Mouse (Mus musculus) MEL (cell line): ENCODE measurements around the gene Gamt. TPM values are rescaled to one million over a fixed set of nuclear protein-coding genes. Genes with fewer than 3 reads are reported as not detected.

Experiments
- DNase-seq: peaks from one replicate; pipeline ENCODE4 v3.0.0; 2011; ENCODE audit warnings: low read depth, low spot score
- H3K27ac ChIP-seq: 2 replicates; pipeline ENCODE4 v1.5.1; 2012; ENCODE audit warnings: low read depth, mild to moderate bottlenecking, control low read depth, low read length, moderate library complexity; ENCODE audit not compliant: control insufficient read depth
- H3K27me3 ChIP-seq, 2 experiments: fragments of 150-350 bp in 1 of 2; sonication (generic) in 1 of 2; 2 replicates each; pipeline ENCODE4 v1.6.1; 2012; ENCODE audit warnings: low read length in 2 of 2, mild to moderate bottlenecking in 2 of 2, improper control_type of control experiment in 1 of 2, moderate library complexity in 1 of 2; ENCODE audit not compliant: insufficient read depth in 2 of 2, control insufficient read depth in 1 of 2
- H3K36me3 ChIP-seq, 2 experiments: 2 replicates each; pipeline ENCODE4 v1.6.1; 2012 to 2014; ENCODE audit warnings: low read length in 2 of 2, improper control_type of control experiment in 1 of 2, inconsistent platforms in 1 of 2, mild to moderate bottlenecking in 1 of 2; ENCODE audit not compliant: insufficient read depth in 2 of 2, control insufficient read depth in 1 of 2
- H3K4me1 ChIP-seq, 2 experiments: fragments of 150-350 bp in 1 of 2; sonication (generic) in 1 of 2; 2 replicates each; pipeline ENCODE4 v1.6.1; 2012; ENCODE audit warnings: low read length in 2 of 2, improper control_type of control experiment in 1 of 2, mild to moderate bottlenecking in 1 of 2; ENCODE audit not compliant: insufficient read depth in 2 of 2, control insufficient read depth in 1 of 2
- H3K4me3 ChIP-seq, 2 experiments: fragments of 150-350 bp in 1 of 2; sonication (generic) in 1 of 2; 2 replicates each; pipeline ENCODE4 v1.5.1; 2012; ENCODE audit warnings: low read depth in 2 of 2, low read length in 2 of 2, mild to moderate bottlenecking in 2 of 2, moderate library complexity in 2 of 2, control low read depth in 1 of 2, improper control_type of control experiment in 1 of 2; ENCODE audit not compliant: control insufficient read depth in 1 of 2, insufficient read depth in 1 of 2
- H3K79me2 ChIP-seq: 2 replicates; pipeline ENCODE4 v1.6.1; 2012; ENCODE audit warnings: mild to moderate bottlenecking, low read length, moderate library complexity; ENCODE audit not compliant: control insufficient read depth, poor library complexity, insufficient read depth
- H3K9ac ChIP-seq: 2 replicates; pipeline ENCODE4 v1.6.1; 2012; ENCODE audit warnings: low read depth, mild to moderate bottlenecking, control low read depth, low read length, moderate library complexity; ENCODE audit not compliant: control insufficient read depth, poor library complexity, severe bottlenecking
- H3K9me3 ChIP-seq: fragments of 150-350 bp; sonication (generic); replicated peaks from 2 replicates; pipeline ENCODE4 v1.6.1; 2012; ENCODE audit warnings: mild to moderate bottlenecking, low read length, improper control_type of control experiment, moderate library complexity; ENCODE audit not compliant: insufficient read depth
- CHD1 ChIP-seq: IDR thresholded peaks from 2 replicates; pipeline ENCODE4 v1.6.1; 2012; ENCODE audit warnings: low read depth, mild to moderate bottlenecking, inconsistent platforms, low read length, improper control_type of control experiment
- CHD2 ChIP-seq: IDR thresholded peaks from 2 replicates; pipeline ENCODE4 v1.6.1; 2011; ENCODE audit warnings: low read length, improper control_type of control experiment
- CTCF ChIP-seq, 3 experiments: IDR thresholded peaks in 2 of 3; conservative IDR thresholded peaks in 1 of 3; 2 replicates each; pipeline ENCODE4 v1.5.1; 2011 to 2012; ENCODE audit warnings: low read length in 3 of 3, low read depth in 2 of 3, mild to moderate bottlenecking in 2 of 3, improper control_type of control experiment in 1 of 3, inconsistent platforms in 1 of 3, mixed read lengths in 1 of 3, moderate library complexity in 1 of 3; ENCODE audit not compliant: control insufficient read depth in 1 of 3, insufficient read depth in 1 of 3, poor library complexity in 1 of 3, severe bottlenecking in 1 of 3
- E2F4 ChIP-seq: IDR thresholded peaks from 2 replicates; pipeline ENCODE4 v1.6.1; 2011; ENCODE audit warnings: low read depth, low read length, improper control_type of control experiment, borderline replicate concordance
- ELF1 ChIP-seq: IDR thresholded peaks from 2 replicates; pipeline ENCODE4 v1.6.1; 2014; ENCODE audit warnings: low read depth, mild to moderate bottlenecking, inconsistent platforms, low read length, improper control_type of control experiment, moderate library complexity
- ETS1 ChIP-seq: IDR thresholded peaks from 2 replicates; pipeline ENCODE4 v1.6.1; 2012; ENCODE audit warnings: low read depth, mild to moderate bottlenecking, inconsistent platforms, low read length, improper control_type of control experiment, moderate library complexity
- GABPA ChIP-seq: IDR thresholded peaks from 2 replicates; pipeline ENCODE4 v1.6.1; 2012; ENCODE audit warnings: low read depth, mild to moderate bottlenecking, inconsistent platforms, low read length, improper control_type of control experiment, moderate library complexity
- GATA1 ChIP-seq: IDR thresholded peaks from 2 replicates; pipeline ENCODE4 v1.6.1; 2011; ENCODE audit warnings: low read depth, low read length, improper control_type of control experiment
- HCFC1 ChIP-seq: IDR thresholded peaks from 2 replicates; pipeline ENCODE4 v1.6.1; 2012; ENCODE audit warnings: low read depth, mild to moderate bottlenecking, inconsistent platforms, low read length, improper control_type of control experiment, moderate library complexity
- JUND ChIP-seq: IDR thresholded peaks from 2 replicates; pipeline ENCODE4 v1.6.1; 2011; ENCODE audit warnings: low read depth, mild to moderate bottlenecking, improper control_type of control experiment, low read length
- KAT2A ChIP-seq: conservative IDR thresholded peaks from 2 replicates; pipeline ENCODE4 v1.6.1; 2012; ENCODE audit warnings: low read depth, low read length, improper control_type of control experiment, inconsistent platforms
- MAFK ChIP-seq: IDR thresholded peaks from 2 replicates; pipeline ENCODE4 v1.6.1; 2011; ENCODE audit warnings: low read depth, mild to moderate bottlenecking, low read length, improper control_type of control experiment, borderline replicate concordance
- MAX ChIP-seq: IDR thresholded peaks from 2 replicates; pipeline ENCODE4 v1.6.1; 2011; ENCODE audit warnings: low read length, improper control_type of control experiment
- MAZ ChIP-seq: IDR thresholded peaks from 2 replicates; pipeline ENCODE4 v1.6.1; 2012; ENCODE audit warnings: low read depth, mild to moderate bottlenecking, inconsistent platforms, low read length, improper control_type of control experiment
- MEF2A ChIP-seq: IDR thresholded peaks from 2 replicates; pipeline ENCODE4 v1.6.1; 2014; ENCODE audit warnings: low read depth, mild to moderate bottlenecking, inconsistent platforms, low read length, improper control_type of control experiment; ENCODE audit not compliant: poor library complexity, insufficient replicate concordance, severe bottlenecking; ENCODE audit errors: extremely low read depth
- MXI1 ChIP-seq: IDR thresholded peaks from 2 replicates; pipeline ENCODE4 v1.6.1; 2011; ENCODE audit warnings: mild to moderate bottlenecking, low read depth, low read length, improper control_type of control experiment
- MYB ChIP-seq: IDR thresholded peaks from 2 replicates; pipeline ENCODE4 v1.6.1; 2011; ENCODE audit warnings: mild to moderate bottlenecking, low read depth, low read length, improper control_type of control experiment
- MYC ChIP-seq: IDR thresholded peaks from 2 replicates; pipeline ENCODE4 v1.6.1; 2011; ENCODE audit warnings: low read depth, mild to moderate bottlenecking, low read length, improper control_type of control experiment, moderate library complexity
- NELFE ChIP-seq: IDR thresholded peaks from 2 replicates; pipeline ENCODE4 v1.6.1; 2011; ENCODE audit warnings: low read depth, low read length, improper control_type of control experiment
- NRF1 ChIP-seq: IDR thresholded peaks from 2 replicates; pipeline ENCODE4 v1.6.1; 2014; ENCODE audit warnings: low read depth, mild to moderate bottlenecking, inconsistent platforms, low read length, improper control_type of control experiment, moderate library complexity; ENCODE audit not compliant: poor library complexity, insufficient read depth, severe bottlenecking
- POLR2A ChIP-seq, 2 experiments: IDR thresholded peaks; 2 replicates each; pipeline ENCODE4 v1.6.1; 2011 to 2012; ENCODE audit warnings: low read length in 2 of 2, mild to moderate bottlenecking in 2 of 2, control low read depth in 1 of 2, improper control_type of control experiment in 1 of 2, low read depth in 1 of 2, moderate library complexity in 1 of 2; ENCODE audit not compliant: control insufficient read depth in 1 of 2, insufficient read depth in 1 of 2, poor library complexity in 1 of 2
- POLR2AphosphoS2 ChIP-seq: IDR thresholded peaks from 2 replicates; pipeline ENCODE4 v1.6.1; 2011; ENCODE audit warnings: low read length, improper control_type of control experiment
- POLR2AphosphoS5 ChIP-seq: IDR thresholded peaks from 2 replicates; pipeline ENCODE4 v1.6.1; 2012; ENCODE audit warnings: low read depth, borderline replicate concordance, mild to moderate bottlenecking, inconsistent platforms, low read length, moderate library complexity, mixed read lengths
- RAD21 ChIP-seq: IDR thresholded peaks from 2 replicates; pipeline ENCODE4 v1.6.1; 2011; ENCODE audit warnings: mild to moderate bottlenecking, low read depth, low read length, improper control_type of control experiment
- RCOR1 ChIP-seq: IDR thresholded peaks from 2 replicates; pipeline ENCODE4 v1.6.1; 2012; ENCODE audit warnings: low read depth, mild to moderate bottlenecking, inconsistent platforms, low read length, improper control_type of control experiment
- SIN3A ChIP-seq: IDR thresholded peaks from 2 replicates; pipeline ENCODE4 v1.6.1; 2012; ENCODE audit warnings: low read length, improper control_type of control experiment, inconsistent platforms
- SMC3 ChIP-seq: IDR thresholded peaks from 2 replicates; pipeline ENCODE4 v1.6.1; 2011; ENCODE audit warnings: low read depth, low read length, improper control_type of control experiment
- TAL1 ChIP-seq: IDR thresholded peaks from 2 replicates; pipeline ENCODE4 v1.6.1; 2012; ENCODE audit warnings: mild to moderate bottlenecking, inconsistent platforms, low read length, moderate library complexity, mixed read lengths
- TBP ChIP-seq: IDR thresholded peaks from 2 replicates; pipeline ENCODE4 v1.8.0; 2011; ENCODE audit warnings: low read depth, low read length, improper control_type of control experiment
- TCF12 ChIP-seq: IDR thresholded peaks from 2 replicates; pipeline ENCODE4 v1.6.1; 2014; ENCODE audit warnings: low read depth, mild to moderate bottlenecking, inconsistent platforms, low read length, improper control_type of control experiment, moderate library complexity
- UBTF ChIP-seq: IDR thresholded peaks from 2 replicates; pipeline ENCODE4 v1.6.1; 2012; ENCODE audit warnings: low read depth, mild to moderate bottlenecking, inconsistent platforms, low read length, improper control_type of control experiment, moderate library complexity, borderline replicate concordance; ENCODE audit not compliant: insufficient read depth
- USF1 ChIP-seq: IDR thresholded peaks from 2 replicates; pipeline ENCODE4 v1.6.1; 2014; ENCODE audit warnings: low read depth, mild to moderate bottlenecking, inconsistent platforms, low read length, improper control_type of control experiment, moderate library complexity
- USF2 ChIP-seq, 2 experiments: IDR thresholded peaks; 2 replicates each; pipeline ENCODE4 v1.6.1; 2011 to 2012; ENCODE audit warnings: improper control_type of control experiment in 2 of 2, low read length in 2 of 2, borderline replicate concordance in 1 of 2, inconsistent platforms in 1 of 2, low read depth in 1 of 2, mild to moderate bottlenecking in 1 of 2; ENCODE audit not compliant: insufficient read depth in 1 of 2
- ZC3H11A ChIP-seq: IDR thresholded peaks from 2 replicates; pipeline ENCODE4 v1.6.1; 2012; ENCODE audit warnings: low read depth, mild to moderate bottlenecking, inconsistent platforms, low read length, improper control_type of control experiment
- ZKSCAN1 ChIP-seq: IDR thresholded peaks from 2 replicates; pipeline ENCODE4 v1.6.1; 2012; ENCODE audit warnings: low read depth, mild to moderate bottlenecking, inconsistent platforms, low read length, improper control_type of control experiment, moderate library complexity
- ZMIZ1 ChIP-seq: IDR thresholded peaks from 2 replicates; pipeline ENCODE4 v1.6.1; 2012; ENCODE audit warnings: low read depth, mild to moderate bottlenecking, inconsistent platforms, low read length, improper control_type of control experiment, moderate library complexity
- ZNF384 ChIP-seq: IDR thresholded peaks from 2 replicates; pipeline ENCODE4 v1.6.1; 2012; ENCODE audit warnings: low read depth, mild to moderate bottlenecking, inconsistent platforms, low read length, improper control_type of control experiment
- polyA plus RNA-seq, 2 experiments: library from polyadenylated mRNA; stranded (reverse) in 1 of 2; unstranded in 1 of 2; fragments of >175 nt in 1 of 2; fragments of >200 nt in 1 of 2; gene quantifications; 2 replicates each; pipeline versions ENCODE4 v1.2.1 to v1.2.4; 2012; ENCODE audit warnings: low replicate concordance in 2 of 2, low read depth in 1 of 2; ENCODE audit not compliant: insufficient read length in 2 of 2, insufficient read depth in 1 of 2, missing spikeins in 1 of 2
- total RNA-seq: library from RNA; depleted of rRNA; stranded (reverse); fragments of 300-350 nt; gene quantifications from 2 replicates; pipeline ENCODE4 v1.2.3, GENCODE M21; 2012

Gene Gamt
- total and polyA plus RNA-seq, 3 experiments = 6.0 to 8.4 TPM; not detected in 1

- Histone ChIP-seq H3K27me3 (no peaks in the 10 kb centered on the region), H3K79me2 (peaks cover 20% of the 10 kb centered on the region), H3K36me3 (peaks cover 0 to 3% of the 10 kb centered on the region in 2 experiments; a peak in 2 of 4 replicates), H3K9ac (peak within 1 kb of the TSS; percentile 93), H3K9me3 (no peaks in the 10 kb centered on the region), H3K4me1 (peaks cover 0 to 6% of the 10 kb centered on the region in 2 experiments; a peak in 2 of 4 replicates), H3K27ac (peak within 1 kb of the TSS; percentile 88), H3K4me3 (peak within 1 kb of the TSS; percentile 47 to 94)
- peak; percentile 94 for DNase-seq
- TF ChIP-seq HCFC1 (peak; percentile 95), USF2 (IDR thresholded peaks at IDR 0.05; ENCODE audit: borderline replicate concordance in 1 of 2, insufficient read depth in 1 of 2, low read depth in 1 of 2, low read length in 2 of 2) (no peak), TCF12 (peak; percentile 85), ELF1 (peak; percentile 88), ETS1 (no peak), KAT2A (peak; percentile 70), CHD2 (no peak), JUND (no peak), UBTF (no peak; the same call in 1 of the 2 replicates), MAFK (peak; percentile 100), MAX (no peak), RCOR1 (no peak), USF1 (no peak), MXI1 (peak; percentile 89), MYC (peak; percentile 74), GABPA (no peak), GATA1 (no peak), ZMIZ1 (no peak), RAD21 (no peak), CTCF (IDR thresholded peaks at IDR 0.05 in 2 of 3, conservative IDR thresholded peaks at IDR 0.05 in 1 of 3; ENCODE audit: control insufficient read depth in 1 of 3, insufficient read depth in 1 of 3, low read depth in 2 of 3, low read length in 3 of 3, poor library complexity in 1 of 3, severe bottlenecking in 1 of 3) (no peak), POLR2AphosphoS2 (no peak; the same call in 1 of the 2 replicates), POLR2A (IDR thresholded peaks at IDR 0.05; ENCODE audit: control insufficient read depth in 1 of 2, insufficient read depth in 1 of 2, low read depth in 1 of 2, low read length in 2 of 2, poor library complexity in 1 of 2) (peak; percentile 74 to 92), NELFE (peak; percentile 88), CHD1 (no peak), ZNF384 (no peak), SMC3 (no peak), POLR2AphosphoS5 (no peak), TAL1 (no peak), SIN3A (peak; percentile 92), MEF2A (no peak), MYB (no peak), E2F4 (peak; percentile 68; the same call in 1 of the 2 replicates), MAZ (no peak; the same call in 1 of the 2 replicates), TBP (peak; percentile 99), ZKSCAN1 (no peak), ZC3H11A (no peak), NRF1 (peak; percentile 75)
Measured at GRCm38 (mm10) chr10:80248971-80249640, 11.7 kb downstream of the Gamt start, which contains the start of gene Ndufs7. Gene Ndufs7, plus strand, starts transcription at chr10:80249121.
